Mouse (Mus musculus) neural tube, embryonic 11.5 days (tissue): ENCODE measurements at regions not wholly inside any gene's neighbourhood (a gene's known extent, or its start where the extent isn't known, plus 50 kb on each side); places are given as distances from the start of the nearest gene placed in this dataset.

ENCODE experiments used
- ATAC-seq: fragments of 200-750 bp; cut with Nextera tagmentation; 2 replicates; pipeline ENCODE4 v1.8.0; 2017; ENCODE audit warnings: moderate number of reproducible peaks, mild to moderate bottlenecking, moderate TSS enrichment, moderate library complexity; ENCODE audit not compliant: insufficient read depth, low FRiP score, low TSS enrichment
- DNase-seq: peaks from one replicate; pipeline ENCODE4 v3.0.0-alpha.2; 2015; ENCODE audit warnings: low spot score
- H3K27ac ChIP-seq: fragments of 300-500 bp; sonication (generic); 2 replicates; pipeline ENCODE4 v1.5.1; 2014; ENCODE audit warnings: low read depth, mild to moderate bottlenecking, low read length
- H3K27me3 ChIP-seq: fragments of 300-500 bp; sonication (generic); 2 replicates; pipeline ENCODE4 v1.6.1; 2014; ENCODE audit warnings: mild to moderate bottlenecking, low read length, mixed read lengths; ENCODE audit not compliant: control insufficient read depth, insufficient read depth
- H3K36me3 ChIP-seq: fragments of 300-500 bp; sonication (generic); 2 replicates; pipeline ENCODE4 v1.6.1; 2014; ENCODE audit warnings: mild to moderate bottlenecking, low read length, moderate library complexity, mixed read lengths; ENCODE audit not compliant: control insufficient read depth, insufficient read depth
- H3K4me1 ChIP-seq: fragments of 300-500 bp; sonication (generic); 2 replicates; pipeline ENCODE4 v1.6.1; 2014; ENCODE audit warnings: low read length, mixed read lengths; ENCODE audit not compliant: control insufficient read depth, insufficient read depth
- H3K4me2 ChIP-seq: fragments of 300-500 bp; sonication (generic); 2 replicates; pipeline ENCODE4 v1.6.1; 2014; ENCODE audit warnings: low read depth, mild to moderate bottlenecking, moderate library complexity
- H3K4me3 ChIP-seq: fragments of 300-500 bp; sonication (generic); 2 replicates; pipeline ENCODE4 v1.5.1; 2014; ENCODE audit warnings: low read depth, low read length
- H3K9ac ChIP-seq: fragments of 300-500 bp; sonication (generic); 2 replicates; pipeline ENCODE4 v1.6.1; 2014; ENCODE audit warnings: mild to moderate bottlenecking, low read length
- H3K9me3 ChIP-seq: fragments of 300-500 bp; sonication (generic); 2 replicates; pipeline ENCODE4 v1.6.1; 2016; ENCODE audit warnings: low read length; ENCODE audit not compliant: control insufficient read depth
- WGBS: fragments of 180-500 bp; shearing (Covaris S2); extraction: QIAGEN DNeasy Blood & Tissue Kit; methylation state at CpG from one replicate; pipeline ENCODE4 v1.1.7; 2014; 5-methylcytosine and 5-hydroxymethylcytosine counted together

GRCm38 (mm10) chr2:133336177-133336901 is 215.6 kb upstream of the Bmp2 start:
- Histone ChIP-seq H3K9ac (no peak overlapping the region), H3K4me1 (no peaks in the 10 kb centered on the region), H3K27ac (no peak overlapping the region), H3K27me3 (no peaks in the 10 kb centered on the region), H3K4me2 (no peak overlapping the region), H3K36me3 (no peaks in the 10 kb centered on the region), H3K9me3 (no peaks in the 10 kb centered on the region), H3K4me3 (no peak overlapping the region)
- 91% methylated on average over 9 of the region's 9 CpGs for WGBS
- ATAC-seq, result no peak
- no peak for DNase-seq

- H3K4me3 ChIP-seq, result no peak overlapping the region
- H3K4me1 ChIP-seq, result no peaks in the 10 kb centered on the region
- no peak overlapping the region for H3K9ac ChIP-seq
- H3K4me2 ChIP-seq, result no peak overlapping the region
- no peaks in the 10 kb centered on the region for H3K36me3 ChIP-seq
- 88% methylated on average over 3 of the region's 3 CpGs for WGBS
- no peaks in the 10 kb centered on the region for H3K27me3 ChIP-seq
- DNase-seq, result no peak
- no peaks in the 10 kb centered on the region for H3K9me3 ChIP-seq
- no peak for ATAC-seq
- no peak overlapping the region for H3K27ac ChIP-seq
Measured at GRCm38 (mm10) chr2:133338150-133338549, 213.8 kb upstream of the Bmp2 start.

GRCm38 (mm10) chr2:133341352-133341751 is 210.6 kb upstream of the Bmp2 start:
- ATAC-seq, result no peak
- Histone ChIP-seq H3K36me3 (no peaks in the 10 kb centered on the region), H3K9me3 (no peaks in the 10 kb centered on the region), H3K4me1 (no peaks in the 10 kb centered on the region), H3K9ac (no peak overlapping the region), H3K27me3 (no peaks in the 10 kb centered on the region), H3K4me2 (no peak overlapping the region), H3K4me3 (no peak overlapping the region), H3K27ac (no peak overlapping the region)
- WGBS, result 76% methylated on average over 4 of the region's 4 CpGs
- DNase-seq, result no peak

GRCm38 (mm10) chr2:133345964-133346788 is 205.8 kb upstream of the Bmp2 start:
- no peaks in the 10 kb centered on the region for H3K9me3 ChIP-seq
- no peak overlapping the region for H3K9ac ChIP-seq
- H3K4me1 ChIP-seq, result no peaks in the 10 kb centered on the region
- no peaks in the 10 kb centered on the region for H3K27me3 ChIP-seq
- WGBS, result 56% methylated on average over 12 of the region's 12 CpGs
- no peak overlapping the region for H3K4me2 ChIP-seq
- H3K4me3 ChIP-seq, result no peak overlapping the region
- no peaks in the 10 kb centered on the region for H3K36me3 ChIP-seq
- H3K27ac ChIP-seq, result no peak overlapping the region
- no peak for DNase-seq
- ATAC-seq, result no peak

GRCm38 (mm10) chr2:133346789-133347424 is 205.1 kb upstream of the Bmp2 start:
- H3K27me3 ChIP-seq, result no peaks in the 10 kb centered on the region
- H3K9me3 ChIP-seq, result no peaks in the 10 kb centered on the region
- no peaks in the 10 kb centered on the region for H3K4me1 ChIP-seq
- H3K27ac ChIP-seq, result no peak overlapping the region
- no peaks in the 10 kb centered on the region for H3K36me3 ChIP-seq
- ATAC-seq (peak; percentile 74), DNase-seq (peak; percentile 24)
- no peak overlapping the region for H3K4me2 ChIP-seq
- no peak overlapping the region for H3K4me3 ChIP-seq
- no peak overlapping the region for H3K9ac ChIP-seq
- 15% methylated on average over 4 of the region's 4 CpGs for WGBS

- no peaks in the 10 kb centered on the region for H3K27me3 ChIP-seq
Measured at GRCm38 (mm10) chr2:133351306-133351705, 200.7 kb upstream of the Bmp2 start.

GRCm38 (mm10) chr2:133352800-133353199 is 199.2 kb upstream of the Bmp2 start:
- 91% methylated on average over 3 of the region's 3 CpGs for WGBS
- Histone ChIP-seq H3K4me2 (no peak overlapping the region), H3K4me3 (no peak overlapping the region), H3K36me3 (no peaks in the 10 kb centered on the region), H3K9me3 (no peaks in the 10 kb centered on the region), H3K9ac (no peak overlapping the region), H3K27me3 (no peaks in the 10 kb centered on the region), H3K4me1 (no peaks in the 10 kb centered on the region), H3K27ac (no peak overlapping the region)
- DNase-seq, result no peak
- no peak for ATAC-seq

More at GRCm38 (mm10) chr2:133351306-133351705, 200.7 kb upstream of the Bmp2 start:
- Histone ChIP-seq H3K9ac (no peak overlapping the region), H3K27ac (no peak overlapping the region), H3K36me3 (no peaks in the 10 kb centered on the region), H3K4me3 (no peak overlapping the region), H3K9me3 (no peaks in the 10 kb centered on the region), H3K4me2 (no peak overlapping the region), H3K4me1 (no peaks in the 10 kb centered on the region)
- no peak for ATAC-seq
- no peak for DNase-seq
- WGBS, result 81% methylated on average over 3 of the region's 3 CpGs

- Histone ChIP-seq H3K9me3 (no peaks in the 10 kb centered on the region), H3K4me2 (no peak overlapping the region), H3K27me3 (no peaks in the 10 kb centered on the region), H3K4me3 (no peak overlapping the region), H3K36me3 (no peaks in the 10 kb centered on the region), H3K9ac (no peak overlapping the region), H3K4me1 (no peaks in the 10 kb centered on the region), H3K27ac (no peak overlapping the region)
- ATAC-seq (peak; percentile 85), DNase-seq (peak; percentile 39)
- WGBS, result 41% methylated on average over 4 of the region's 4 CpGs
Measured at GRCm38 (mm10) chr2:133362693-133363443, 189.1 kb upstream of the Bmp2 start.
